Mouse (Mus musculus) liver, embryonic 16.5 days (tissue): ENCODE data around the gene AI854703. TPM values are rescaled to one million over a fixed set of nuclear protein-coding genes. Genes with fewer than 3 reads are reported as not detected.

Source experiments
- polyA plus RNA-seq: library from polyadenylated mRNA; unstranded; fragments of >200 nt; fragmentation: Nextera tagmentation; extraction: Ambion mirVana; gene quantifications from 2 replicates; pipeline ENCODE4 v1.2.1, GENCODE M21; 2015

Gene AI854703
- polyA plus RNA-seq, 1 experiment from 2014 or later = 0.13 TPM

Other genes with a start within 250 kb of the AI854703 start
- gene Krba1, start 231.2 kb upstream of the AI854703 start, polyA plus RNA-seq = 1.7 and 1.9 TPM in 2 replicates
- gene Zfp467, start 180.9 kb upstream of the AI854703 start, polyA plus RNA-seq = 2.8 and 3.3 TPM in 2 replicates
- gene Sspo, start 178.5 kb upstream of the AI854703 start, polyA plus RNA-seq = 0.01 and 0.06 TPM in 2 replicates
- 0.84 and 1.0 TPM in 2 replicates for gene Atp6v0e2, start 89.1 kb upstream of the AI854703 start, polyA plus RNA-seq
- gene Lrrc61, start 72.0 kb upstream of the AI854703 start, polyA plus RNA-seq = 1.8 and 2.1 TPM in 2 replicates
- 53.4 and 57.0 TPM in 2 replicates for gene Rarres2, start 54.0 kb upstream of the AI854703 start, polyA plus RNA-seq
- not detected in 2 replicates for gene Gm45021, start 37.2 kb upstream of the AI854703 start, polyA plus RNA-seq
- 11.7 and 14.0 TPM in 2 replicates for gene Repin1, start 32.9 kb upstream of the AI854703 start, polyA plus RNA-seq
- gene Gm44965, start 32.8 kb upstream of the AI854703 start, polyA plus RNA-seq = not detected in 2 replicates
- gene Zfp775, start 24.7 kb upstream of the AI854703 start, polyA plus RNA-seq = 2.2 and 2.3 TPM in 2 replicates
- 1.0 and 1.1 TPM in 2 replicates for gene Gimap8, start 20.5 kb downstream of the AI854703 start, polyA plus RNA-seq
- gene Gimap9, start 49.4 kb downstream of the AI854703 start, polyA plus RNA-seq = 7.2 and 9.8 TPM in 2 replicates
- gene Gimap4, start 57.8 kb downstream of the AI854703 start, polyA plus RNA-seq = 11.0 and 11.4 TPM in 2 replicates
- gene Gimap6, start 81.5 kb downstream of the AI854703 start, polyA plus RNA-seq = 8.9 and 9.9 TPM in 2 replicates
- 0.40 TPM in 1 of 2 replicates, not detected in the other for gene Gm28053, start 91.8 kb downstream of the AI854703 start, polyA plus RNA-seq
- 0.13 and 0.16 TPM in 2 replicates for gene Gimap7, start 91.9 kb downstream of the AI854703 start, polyA plus RNA-seq
- gene Gimap1, start 112.3 kb downstream of the AI854703 start, polyA plus RNA-seq = 5.7 and 5.9 TPM in 2 replicates
- gene Gimap5, start 119.4 kb downstream of the AI854703 start, polyA plus RNA-seq = 2.5 and 2.8 TPM in 2 replicates
- gene Gimap3, start 144.1 kb downstream of the AI854703 start, polyA plus RNA-seq = 0.20 and 0.37 TPM in 2 replicates
- 138 and 147 TPM in 2 replicates for gene Tmem176a, start 214.2 kb downstream of the AI854703 start, polyA plus RNA-seq
- 207 and 215 TPM in 2 replicates for gene Tmem176b, start 214.7 kb downstream of the AI854703 start, polyA plus RNA-seq
- gene Aoc1, start 246.1 kb downstream of the AI854703 start, polyA plus RNA-seq = 0.20 TPM in 1 of 2 replicates, not detected in the other